Mouse (Mus musculus) hindbrain, embryonic 11.5 days (tissue): ENCODE measurements at regions not wholly inside any gene's neighbourhood (a gene's known extent, or its start where the extent isn't known, plus 50 kb on each side); places are given as distances from the start of the nearest gene placed in this dataset.
A peak's percentile ranks its signal among the peaks of the same experiment; 100 is the strongest.

Experiments used
- ATAC-seq: fragments of 200-750 bp; cut with Nextera tagmentation; 2 replicates; pipeline ENCODE4 v1.8.0; 2017; ENCODE audit warnings: mild to moderate bottlenecking, moderate TSS enrichment, moderate library complexity; ENCODE audit not compliant: low FRiP score
- DNase-seq: peaks from one replicate; pipeline ENCODE4 v3.0.0-alpha.2; 2015; ENCODE audit warnings: low spot score
- H3K27ac ChIP-seq: fragments of 300-500 bp; sonication (generic); 2 replicates; pipeline ENCODE4 v1.5.1; 2014; ENCODE audit warnings: mild to moderate bottlenecking, low read depth, low read length
- H3K27me3 ChIP-seq: fragments of 300-500 bp; sonication (generic); 2 replicates; pipeline ENCODE4 v1.6.1; 2014; ENCODE audit warnings: mild to moderate bottlenecking, low read length, moderate library complexity, mixed read lengths; ENCODE audit not compliant: control insufficient read depth, insufficient read depth
- H3K36me3 ChIP-seq: fragments of 300-500 bp; sonication (generic); 2 replicates; pipeline ENCODE4 v1.6.1; 2014; ENCODE audit warnings: mild to moderate bottlenecking, low read length, moderate library complexity, mixed read lengths; ENCODE audit not compliant: control insufficient read depth, insufficient read depth
- H3K4me1 ChIP-seq: fragments of 300-500 bp; sonication (generic); replicated peaks from 2 replicates; pipeline ENCODE4 v1.6.1; 2014; ENCODE audit warnings: low read length, mixed read lengths; ENCODE audit not compliant: control insufficient read depth, insufficient read depth
- H3K4me2 ChIP-seq: fragments of 300-500 bp; sonication (generic); replicated peaks from 2 replicates; pipeline ENCODE4 v1.6.1; 2014; ENCODE audit warnings: mild to moderate bottlenecking, low read depth, low read length
- H3K4me3 ChIP-seq: fragments of 300-500 bp; sonication (generic); 2 replicates; pipeline ENCODE4 v1.5.1; 2014; ENCODE audit warnings: low read depth, low read length
- H3K9ac ChIP-seq: fragments of 300-500 bp; sonication (generic); 2 replicates; pipeline ENCODE4 v1.6.1; 2014; ENCODE audit warnings: low read depth, low read length
- H3K9me3 ChIP-seq: fragments of 300-500 bp; sonication (generic); 2 replicates; pipeline ENCODE4 v1.6.1; 2016; ENCODE audit warnings: low read length; ENCODE audit not compliant: control insufficient read depth
- WGBS: fragments of 180-500 bp; shearing (Covaris S2); extraction: QIAGEN DNeasy Blood & Tissue Kit; methylation state at CpG from one replicate; pipeline ENCODE4 v1.1.7; 2014; 5-methylcytosine and 5-hydroxymethylcytosine counted together

- Histone ChIP-seq H3K4me2 (no peak overlapping the region), H3K9ac (no peak overlapping the region), H3K36me3 (no peaks in the 10 kb centered on the region), H3K4me1 (no peaks in the 10 kb centered on the region), H3K27ac (no peak overlapping the region), H3K27me3 (no peaks in the 10 kb centered on the region), H3K9me3 (no peaks in the 10 kb centered on the region), H3K4me3 (no peak overlapping the region)
- ATAC-seq (no peak), DNase-seq (no peak)
- WGBS, result 76% methylated on average over 9 of the region's 9 CpGs
Measured at GRCm38 (mm10) chr14:91889141-91889631, 2001.3 kb downstream of the Pcdh9 start.

- Histone ChIP-seq H3K9ac (no peak overlapping the region), H3K9me3 (no peaks in the 10 kb centered on the region), H3K27ac (no peak overlapping the region), H3K27me3 (no peaks in the 10 kb centered on the region), H3K4me1 (no peaks in the 10 kb centered on the region), H3K4me2 (no peak overlapping the region), H3K36me3 (no peaks in the 10 kb centered on the region), H3K4me3 (no peak overlapping the region)
- ATAC-seq (peak; percentile 61), DNase-seq (no peak)
- 58% methylated on average over 5 of the region's 5 CpGs for WGBS
Measured at GRCm38 (mm10) chr14:91865935-91866664, 2024.4 kb downstream of the Pcdh9 start.

- DNase-seq (no peak), ATAC-seq (no peak)
- Histone ChIP-seq H3K4me1 (no peaks in the 10 kb centered on the region), H3K36me3 (no peaks in the 10 kb centered on the region), H3K9ac (no peak overlapping the region), H3K27me3 (no peaks in the 10 kb centered on the region), H3K9me3 (no peaks in the 10 kb centered on the region), H3K4me3 (no peak overlapping the region), H3K27ac (no peak overlapping the region), H3K4me2 (no peak overlapping the region)
- WGBS, result 92% methylated on average over 8 of the region's 8 CpGs
Measured at GRCm38 (mm10) chr14:91852258-91852657, 2038.2 kb downstream of the Pcdh9 start.
